Mouse (Mus musculus) right cerebral cortex, adult 18-20 months (tissue): ENCODE data around the gene Fam170b.

ENCODE experiments used
- DNase-seq: peaks from one replicate; pipeline ENCODE4 v3.0.0; 2022; ENCODE audit warnings: mixed read lengths

Gene Fam170b

DNA sequence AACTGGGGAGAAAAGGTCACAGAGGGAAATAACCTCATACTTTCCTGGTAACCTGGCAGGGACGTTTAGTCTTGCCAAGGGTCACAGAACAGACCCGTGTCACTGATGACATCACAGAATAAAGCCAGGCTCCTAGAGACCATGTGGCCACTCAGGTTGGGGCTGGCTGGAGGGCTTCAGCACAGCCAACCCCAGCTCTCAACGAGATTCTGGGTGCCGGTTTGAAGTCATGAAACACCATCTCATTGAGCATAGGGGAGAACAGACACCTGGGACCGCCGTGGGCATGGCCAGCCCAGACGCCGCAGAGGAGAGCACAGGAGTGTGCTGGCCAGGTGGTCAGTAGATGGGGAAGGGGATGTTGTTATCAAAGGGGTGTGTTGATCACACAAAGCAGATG is at the start of gene Fam170b:
Gene Fam170b (plus strand): TSS at position 116 of the 400 bp plus-strand sequence.
- DNase-seq, result no peak

GRCm38 (mm10) chr14:32784130-32784747 is 49.5 kb upstream of the Fam170b start:
- DNase-seq, result no peak

DNA sequence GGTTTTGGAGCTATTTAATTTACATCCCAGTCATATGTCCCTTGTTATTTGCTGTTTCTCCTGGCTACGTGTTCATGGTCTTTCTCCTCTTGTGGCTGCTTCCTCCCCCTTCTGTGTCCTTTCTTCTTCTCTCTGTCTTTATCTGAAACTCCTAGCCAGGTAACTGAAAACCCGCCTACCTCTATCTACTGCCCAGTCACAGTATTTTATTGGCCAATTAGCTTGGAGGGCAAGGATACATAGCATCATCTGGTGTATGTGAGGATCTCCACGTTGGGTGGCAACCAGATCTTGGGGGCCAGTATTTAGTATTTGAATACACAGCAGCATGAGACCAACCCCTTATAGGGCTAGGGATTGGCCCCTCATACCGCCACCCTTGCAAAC is 49.0 kb upstream of the Fam170b start:
- DNase-seq, result no peak

- DNase-seq, result no peak
Observed at GRCm38 (mm10) chr14:32785556-32786130, 48.1 kb upstream of the Fam170b start, which contains the start of gene Tmem273. Gene Tmem273 (plus strand): TSS chr14:32785963.

DNA sequence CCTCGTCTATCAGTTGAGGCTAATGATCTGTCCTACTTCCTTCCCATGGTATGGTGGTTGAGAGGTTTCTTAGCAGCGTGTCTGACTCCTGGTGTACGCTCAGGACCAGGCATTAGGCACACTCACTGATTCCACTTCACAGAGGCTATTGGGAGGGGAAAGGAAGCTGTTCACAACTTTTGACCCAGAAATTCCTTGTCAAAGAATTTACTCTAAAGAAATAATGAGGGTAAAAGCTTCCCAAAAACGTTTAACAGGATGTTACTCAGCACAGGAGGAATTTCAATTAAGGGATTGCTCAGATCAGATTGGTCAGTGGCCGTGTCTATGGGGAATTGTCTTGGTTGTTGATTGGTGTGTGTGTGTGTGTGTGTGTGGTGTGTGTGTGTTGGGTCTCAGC is 46.1 kb upstream of the Fam170b start:
- no peak for DNase-seq

DNA sequence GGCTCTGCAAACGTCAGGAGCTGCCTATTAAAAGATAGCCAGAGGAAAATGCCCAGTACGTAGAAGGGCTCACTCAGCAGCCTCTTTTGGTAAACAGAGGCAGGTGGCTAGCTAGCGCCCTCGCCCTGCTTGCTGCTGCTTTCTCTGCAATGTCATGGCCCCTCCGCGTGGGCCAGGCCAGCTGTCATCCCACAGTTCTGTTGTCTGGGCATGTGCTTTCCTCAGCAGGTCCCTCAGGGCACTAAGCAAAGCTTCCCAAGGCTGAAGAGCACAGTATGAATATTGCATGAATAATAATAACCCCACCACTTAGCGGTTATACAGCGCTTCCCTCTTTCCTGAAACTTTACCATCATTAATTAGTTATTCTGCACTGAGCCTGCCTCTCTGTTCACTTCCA is 37.4 kb upstream of the Fam170b start:
- DNase-seq, result no peak

DNA sequence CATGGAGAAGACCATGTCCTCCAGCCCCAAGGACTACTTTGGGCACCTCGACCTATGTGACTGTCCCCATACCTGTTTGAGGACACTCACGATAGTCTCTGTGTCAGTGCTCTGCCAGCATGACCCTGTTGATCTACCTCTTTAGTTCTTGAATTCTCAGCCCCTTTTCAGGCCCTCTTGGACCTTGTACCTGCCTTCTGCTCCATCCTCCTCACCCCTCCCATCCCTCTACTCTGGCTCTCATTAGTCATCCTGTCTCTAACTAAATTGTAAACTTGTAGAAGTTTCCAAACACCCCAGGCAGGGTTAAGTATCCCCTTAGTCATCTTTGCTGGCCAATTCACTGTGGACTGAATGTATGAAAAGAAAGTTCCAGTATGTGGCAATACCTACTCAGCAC is 36.0 kb upstream of the Fam170b start:
- no peak for DNase-seq

GRCm38 (mm10) chr14:32798355-32798754 is 35.4 kb upstream of the Fam170b start:
- DNase-seq, result no peak

GRCm38 (mm10) chr14:32800048-32800447 is 33.7 kb upstream of the Fam170b start:
- DNase-seq, result no peak

DNA sequence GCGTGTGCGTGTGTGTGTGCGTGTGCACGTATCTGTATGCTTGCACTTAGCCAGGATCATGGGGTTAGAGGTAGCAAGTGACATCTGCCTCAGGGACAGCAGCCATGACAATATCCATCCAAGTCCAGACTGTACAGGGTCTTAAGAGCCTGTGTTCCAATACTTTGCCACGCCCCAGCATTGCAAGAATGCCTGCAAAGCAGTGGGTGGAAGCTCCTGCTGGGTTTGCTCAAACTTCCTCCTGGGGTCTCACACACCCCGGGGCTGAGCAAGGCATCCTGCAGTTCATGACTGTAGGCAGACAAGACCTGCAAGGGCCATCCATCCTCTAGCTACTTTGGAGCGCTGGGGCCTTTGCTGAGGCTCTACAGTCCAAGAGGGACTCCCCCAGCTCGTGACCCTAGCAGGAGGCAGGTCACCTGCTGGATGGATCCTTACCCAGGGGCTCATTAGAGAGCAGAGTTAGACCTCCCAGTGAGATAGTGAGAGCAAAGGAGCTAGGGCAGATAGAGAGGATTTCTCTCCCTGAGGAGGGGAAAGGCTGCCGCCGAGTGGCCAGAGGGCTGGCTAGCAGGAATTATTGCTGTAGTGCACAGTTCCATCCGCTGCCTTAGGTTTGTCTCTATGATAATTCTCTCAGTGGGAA is 32.6 kb upstream of the Fam170b start:
- no peak for DNase-seq

DNA sequence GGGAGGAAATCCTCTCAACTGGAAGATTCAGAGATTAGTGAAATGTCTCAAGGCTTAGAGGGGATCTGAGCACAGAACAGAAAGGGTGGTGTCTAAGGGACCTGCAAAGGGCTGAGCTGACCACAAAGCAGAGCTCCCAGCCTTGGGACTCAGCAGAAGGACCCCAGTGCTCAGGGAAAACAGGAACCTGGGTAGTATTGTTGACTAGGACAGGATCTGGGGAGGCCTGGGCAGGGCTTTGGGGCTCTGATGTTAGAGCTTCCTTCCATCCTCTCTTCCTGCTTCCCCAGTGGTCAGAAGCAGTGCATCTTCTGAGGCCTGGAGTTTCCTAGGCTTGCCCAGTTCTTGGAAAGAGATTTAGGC is 32.1 kb upstream of the Fam170b start:
- no peak for DNase-seq

- no peak for DNase-seq
Observed at GRCm38 (mm10) chr14:32810111-32810510, 23.7 kb upstream of the Fam170b start.

GRCm38 (mm10) chr14:32812429-32812828 is 21.3 kb upstream of the Fam170b start:
- no peak for DNase-seq

DNA sequence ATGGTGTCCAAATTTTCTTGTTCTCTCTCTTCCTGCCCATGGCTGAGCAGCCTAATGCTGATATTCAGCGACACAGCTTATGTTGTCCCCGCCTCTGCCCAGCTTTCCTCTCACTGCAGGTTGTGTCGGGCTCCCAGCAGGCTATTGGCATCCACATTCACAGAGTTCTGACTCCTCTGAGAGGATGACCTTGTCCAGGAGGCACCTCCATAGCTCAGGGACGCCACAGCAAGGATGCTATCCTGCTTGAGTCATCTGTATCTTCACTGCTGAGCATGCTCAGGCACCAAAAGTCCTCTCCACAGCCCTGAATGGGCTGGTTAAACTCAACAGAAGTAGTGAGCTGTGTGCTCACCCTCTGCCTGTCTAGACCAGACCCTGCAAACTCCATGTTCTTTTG is 18.8 kb upstream of the Fam170b start:
- DNase-seq, result no peak

DNA sequence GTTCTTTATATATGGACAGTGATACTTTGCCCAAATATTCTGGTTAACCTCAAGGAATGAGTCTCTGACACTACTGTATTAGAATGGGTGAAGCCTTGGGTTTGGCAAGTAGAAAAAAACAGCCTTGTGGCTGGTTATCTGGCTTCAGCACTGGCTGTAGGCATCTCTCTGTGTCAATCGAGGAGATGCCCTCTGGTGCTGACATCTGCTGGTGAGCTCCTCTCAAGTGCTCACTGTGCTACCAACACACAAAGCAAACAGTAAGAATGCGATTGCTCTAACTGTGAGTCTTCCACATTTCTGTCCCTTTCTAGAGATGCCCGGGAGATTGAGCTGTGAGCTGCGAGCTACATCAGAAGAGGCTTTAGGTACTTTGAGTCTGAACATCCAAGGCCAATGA is 17.2 kb upstream of the Fam170b start:
- DNase-seq, result no peak

- DNase-seq, result no peak
Observed at GRCm38 (mm10) chr14:32817258-32817657, 16.5 kb upstream of the Fam170b start.

DNA sequence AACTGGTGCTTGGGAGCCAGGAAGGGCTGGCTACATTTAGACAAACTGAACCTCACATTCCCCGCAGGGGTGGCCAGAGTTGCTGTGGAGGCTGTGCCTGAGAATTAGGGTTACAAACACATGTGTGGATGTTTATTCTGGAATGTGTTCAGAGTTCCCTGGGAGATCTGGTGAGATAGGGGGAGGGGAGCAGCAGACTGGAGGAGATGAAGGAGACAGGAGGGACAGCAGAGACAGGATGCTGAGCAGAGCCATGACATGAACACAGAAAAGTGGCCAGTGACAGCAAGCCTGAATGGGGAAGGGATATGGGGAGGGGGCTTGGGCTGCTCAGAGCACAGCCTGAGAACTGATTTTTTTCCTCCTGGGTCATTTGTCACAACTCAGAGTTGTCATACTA is 14.5 kb upstream of the Fam170b start:
- DNase-seq, result no peak

- DNase-seq, result no peak
Observed at GRCm38 (mm10) chr14:32822812-32823211, 10.9 kb upstream of the Fam170b start.

DNA sequence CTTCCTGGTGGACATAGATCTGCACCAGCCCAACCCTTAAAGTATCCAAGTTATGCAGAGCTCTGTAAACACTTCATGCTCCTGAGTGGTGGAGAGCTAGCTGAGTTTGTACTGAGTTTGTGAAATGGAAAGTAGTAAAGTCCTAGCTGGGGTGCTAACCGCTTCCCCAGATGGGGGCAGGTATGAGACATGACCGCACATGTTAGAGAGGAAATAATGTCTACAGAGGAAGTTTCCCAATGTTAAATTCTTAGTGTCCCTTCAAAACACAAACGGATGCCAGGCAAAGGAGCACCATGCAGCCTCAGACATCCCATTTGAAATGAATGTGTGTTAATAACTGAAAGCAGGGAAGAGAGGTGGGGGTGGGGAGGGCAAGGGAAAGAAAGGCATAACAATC is 9.9 kb upstream of the Fam170b start:
- no peak for DNase-seq

DNA sequence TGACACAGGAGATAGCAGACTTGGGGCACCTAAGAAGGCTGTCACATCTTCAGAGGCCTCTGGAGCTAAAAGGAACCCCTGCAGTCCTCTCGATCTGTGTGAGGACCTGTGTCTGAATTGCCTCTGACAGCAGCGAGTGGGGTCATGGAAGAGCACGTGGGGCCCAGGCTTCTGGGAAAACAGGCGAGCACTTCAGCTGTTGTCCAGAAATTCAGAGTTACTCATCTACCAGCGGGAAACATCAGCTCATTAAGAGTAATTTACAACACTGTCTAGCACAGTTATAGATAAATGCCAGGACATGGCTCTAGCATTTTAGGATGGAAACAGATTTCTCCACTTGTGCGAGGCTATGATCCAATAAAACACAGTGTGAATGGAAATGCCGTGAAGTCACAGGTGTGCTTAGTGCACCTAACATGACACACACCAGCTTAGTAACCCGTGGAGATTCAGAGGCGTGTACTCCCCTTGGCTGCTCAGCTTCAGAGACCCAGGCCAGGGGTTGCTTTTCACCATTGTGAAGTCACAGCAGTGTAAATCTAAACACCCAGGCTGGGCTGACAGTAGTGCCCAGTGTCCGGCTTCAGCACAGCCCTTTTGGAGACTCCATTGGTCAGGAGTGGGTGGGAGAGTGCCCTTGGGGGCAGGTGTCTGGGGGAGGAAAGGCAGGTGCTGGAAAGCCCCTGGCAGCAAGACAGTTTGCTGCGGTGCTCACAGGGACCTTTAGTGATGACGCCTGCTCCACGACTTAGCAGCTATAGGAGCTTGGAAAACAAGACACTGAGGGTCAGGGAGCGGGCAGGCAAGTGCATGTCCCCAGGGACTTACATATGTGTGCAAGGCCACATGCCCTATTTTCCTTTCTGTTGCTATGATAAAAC is 9.3 kb upstream of the Fam170b start:
- no peak for DNase-seq

- DNase-seq, result no peak
Observed at GRCm38 (mm10) chr14:32825426-32826032, 8.2 kb upstream of the Fam170b start.

- DNase-seq, result no peak
Observed at GRCm38 (mm10) chr14:32827165-32827564, 6.6 kb upstream of the Fam170b start.

- peak; percentile 11 for DNase-seq
Observed at GRCm38 (mm10) chr14:32827994-32828650, 5.6 kb upstream of the Fam170b start.
